8 mouse cellular contexts compared by ENCODE assay signal in the genomic region with DNA sequence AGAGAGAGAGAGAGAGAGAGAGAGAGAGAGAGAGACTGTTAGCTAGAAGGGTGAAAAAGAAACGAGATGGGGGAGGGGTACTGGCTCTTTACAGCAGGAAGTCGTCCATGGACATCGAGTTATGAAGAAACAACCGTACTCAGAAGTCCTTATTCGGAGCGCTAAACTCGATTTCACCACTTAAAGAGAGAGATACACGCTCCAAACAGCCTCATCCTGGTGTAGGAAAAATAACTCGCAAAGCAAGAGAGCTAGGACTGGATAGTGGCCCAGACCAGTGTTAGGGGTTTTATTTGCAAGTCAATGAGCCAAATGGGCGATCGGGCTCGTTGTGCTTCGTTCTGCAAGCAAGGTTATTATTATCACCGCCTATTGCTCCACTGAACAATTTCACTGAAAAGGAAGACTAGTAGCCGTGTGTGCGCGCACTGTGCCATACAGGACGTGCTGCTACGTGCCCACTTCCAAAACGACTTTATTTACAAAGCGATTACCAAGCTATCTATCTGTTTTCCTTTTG. TPM values are rescaled to one million over a fixed set of nuclear protein-coding genes. Genes with fewer than 3 reads are reported as not detected.
DNase-seq lines count a peak whose midpoint lies in the region; ATAC-seq lines count a peak whose summit lies in the region.

No protein-coding gene starts in this region.

- under 1% methylated on average over 21 of the region's 21 CpGs for WGBS in heart, embryonic 10.5 days
- WGBS in stomach, embryonic 15.5 days: under 1% methylated on average over 21 of the region's 21 CpGs

- H3K27me3 ChIP-seq in erythroblast, embryonic 14.5 days (ENCODE audit: control insufficient read depth): peaks cover 20% of the 10 kb centered on the region
- H3K27me3 ChIP-seq in heart, embryonic 10.5 days (ENCODE audit: insufficient read depth, poor library complexity, severe bottlenecking): no peaks in the 10 kb centered on the region
- no peaks in the 10 kb centered on the region for H3K27me3 ChIP-seq in stomach, embryonic 15.5 days (replicated peaks)

- peak; percentile 69 for DNase-seq in CD4-positive helper T cell, adult 2 months (ENCODE audit: low read depth, low spot score)
- DNase-seq in embryo, embryonic 10 days (ENCODE audit: low spot score): peak; percentile 65
- peak; percentile 80 for DNase-seq in heart, embryonic 10.5 days (ENCODE audit: low spot score)
- DNase-seq in kidney, postnatal 10 days: peak; percentile 57
- DNase-seq in lung, postnatal 25 days (ENCODE audit: low spot score): peak; percentile 64

- H3K36me3 ChIP-seq in erythroblast, embryonic 14.5 days (ENCODE audit: control insufficient read depth): peaks cover 4% of the 10 kb centered on the region
- H3K36me3 ChIP-seq in heart, embryonic 10.5 days: no peaks in the 10 kb centered on the region; the same call in 1 of the 2 replicates
- H3K36me3 ChIP-seq in stomach, embryonic 15.5 days: no peaks in the 10 kb centered on the region

- peak overlapping the region; percentile 77 for H3K4me2 ChIP-seq in stomach, embryonic 15.5 days

- peak overlapping the region; percentile 23 for H3K9ac ChIP-seq in stomach, embryonic 15.5 days

- H3K4me3 ChIP-seq in erythroblast, embryonic 14.5 days (replicated peaks): peak overlapping the region; percentile 84
- peak overlapping the region; percentile 93 for H3K4me3 ChIP-seq in heart, embryonic 10.5 days
- H3K4me3 ChIP-seq in stomach, embryonic 15.5 days (replicated peaks): peak overlapping the region; percentile 74

- peak overlapping the region; percentile 97 for H3K27ac ChIP-seq in heart, embryonic 10.5 days
- peak overlapping the region; percentile 97 for H3K27ac ChIP-seq in stomach, embryonic 15.5 days

- no peaks in the 10 kb centered on the region for H3K9me3 ChIP-seq in erythroblast, embryonic 14.5 days (ENCODE audit: control insufficient read depth, low read length)
- H3K9me3 ChIP-seq in heart, embryonic 10.5 days: no peaks in the 10 kb centered on the region
- H3K9me3 ChIP-seq in stomach, embryonic 15.5 days: no peaks in the 10 kb centered on the region

- no peak for ATAC-seq in erythroblast, adult 5-6 weeks (replicated peaks; ENCODE audit: low FRiP score, poor library complexity, severe bottlenecking)
- peak; percentile 0; the same call in 1 of the 2 replicates for ATAC-seq in stomach, embryonic 15.5 days (ENCODE audit: insufficient read depth, low FRiP score, low read depth)

- peaks cover 70% of the 10 kb centered on the region for H3K4me1 ChIP-seq in erythroblast, embryonic 14.5 days (ENCODE audit: control insufficient read depth)
- H3K4me1 ChIP-seq in heart, embryonic 10.5 days: peaks cover 32% of the 10 kb centered on the region
- peaks cover 5% of the 10 kb centered on the region; the same call in 1 of the 2 replicates for H3K4me1 ChIP-seq in stomach, embryonic 15.5 days

RNA-seq across cellular contexts. Expression of a gene that starts 1.4 kb away (rescaled TPM):
- 2.9 and 3.6 TPM in 2 replicates for polyA plus RNA-seq in erythroblast, embryonic 14.5 days (2012)
- total RNA-seq in erythroblast, adult 5-6 weeks (2015; ENCODE audit: low replicate concordance): 55.1 and 55.2 TPM in 2 replicates
- total RNA-seq in erythroblast, adult 5-6 weeks (2017; ENCODE audit: low replicate concordance): 14.9 and 27.0 TPM in 2 replicates
- 40.4 and 60.1 TPM in 2 replicates for polyA plus RNA-seq in heart, embryonic 10.5 days (2016; fragmentation: Nextera tagmentation; extraction: Ambion mirVana)
- 35.6 and 36.7 TPM in 2 replicates for polyA plus RNA-seq in stomach, embryonic 15.5 days (2015; fragmentation: Nextera tagmentation; extraction: Ambion mirVana)
